Mouse (Mus musculus) CH12.LX (cell line): ENCODE results near the gene Ckap4.

Experiments used
- MAFK ChIP-seq: IDR thresholded peaks from 2 replicates; pipeline ENCODE4 v1.6.1; 2011; ENCODE audit warnings: low read length, improper control_type of control experiment; ENCODE audit not compliant: insufficient replicate concordance
- POLR2AphosphoS2 ChIP-seq: IDR thresholded peaks from 2 replicates; pipeline ENCODE4 v1.6.1; 2011; ENCODE audit warnings: low read depth, low read length, improper control_type of control experiment

DNA sequence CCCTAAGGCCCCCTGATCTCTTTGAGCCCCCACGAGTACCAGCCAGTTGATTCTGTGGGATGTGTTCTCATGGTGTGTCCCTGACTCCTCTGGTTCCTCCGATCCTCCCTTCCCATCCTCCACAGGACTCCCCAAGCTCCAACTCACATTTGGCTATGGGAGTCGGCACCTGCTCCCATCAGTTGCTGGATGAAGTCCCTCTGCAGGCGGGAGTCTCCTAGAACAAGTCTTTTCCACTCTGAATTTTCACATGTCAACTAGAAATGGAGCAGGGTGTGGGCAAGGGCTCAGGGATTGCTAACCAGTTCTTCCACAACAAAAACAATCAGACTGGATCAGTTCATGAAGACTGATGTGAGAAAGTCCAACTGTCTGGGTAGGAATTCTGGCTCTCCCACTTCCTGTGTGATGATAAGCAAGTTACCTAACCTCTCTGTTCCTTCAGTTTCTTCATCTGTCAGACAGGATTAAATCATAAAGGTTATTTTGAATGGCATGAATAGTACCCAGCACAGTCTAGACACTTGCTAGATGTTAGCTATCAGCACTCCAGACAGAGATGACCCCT lies 56.7 kb downstream of the Ckap4 start:
- TF ChIP-seq POLR2AphosphoS2 = no peak
- no peak for TF ChIP-seq MAFK
